Mouse (Mus musculus): ENCODE measurements at regions not wholly inside any gene's neighbourhood (a gene's known extent, or its start where the extent isn't known, plus 50 kb on each side); places are given as distances from the start of the nearest gene placed in this dataset.

DNA sequence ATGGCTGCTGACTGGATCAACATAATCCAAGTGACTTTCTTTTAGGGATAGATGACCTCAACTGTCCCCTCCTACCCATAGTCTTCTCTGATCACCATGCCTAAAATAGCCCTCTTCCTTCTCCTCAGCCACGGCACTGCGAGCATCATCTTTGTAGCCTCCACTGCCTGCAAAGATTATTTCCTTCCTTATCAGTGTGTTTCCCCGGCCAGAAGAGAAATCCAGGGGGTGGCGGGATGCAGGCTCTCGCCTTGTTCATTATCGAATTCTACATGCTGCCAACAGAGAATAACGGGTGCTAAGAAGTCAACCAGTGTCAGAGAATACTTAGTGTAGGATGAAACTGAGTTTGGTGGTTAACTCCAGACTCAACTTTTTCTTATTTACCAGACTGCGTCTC lies 180.0 kb upstream of the Ccdc122 start:
- TF ChIP-seq CTCF (conservative IDR thresholded peaks at IDR 0.05; ENCODE audit: low read length) (no peak), POU5F1 (IDR thresholded peaks at IDR 0.05; ENCODE audit: borderline replicate concordance, low read length) (no peak), NANOG (IDR thresholded peaks at IDR 0.05; ENCODE audit: borderline replicate concordance, low read length) (no peak)

DNA sequence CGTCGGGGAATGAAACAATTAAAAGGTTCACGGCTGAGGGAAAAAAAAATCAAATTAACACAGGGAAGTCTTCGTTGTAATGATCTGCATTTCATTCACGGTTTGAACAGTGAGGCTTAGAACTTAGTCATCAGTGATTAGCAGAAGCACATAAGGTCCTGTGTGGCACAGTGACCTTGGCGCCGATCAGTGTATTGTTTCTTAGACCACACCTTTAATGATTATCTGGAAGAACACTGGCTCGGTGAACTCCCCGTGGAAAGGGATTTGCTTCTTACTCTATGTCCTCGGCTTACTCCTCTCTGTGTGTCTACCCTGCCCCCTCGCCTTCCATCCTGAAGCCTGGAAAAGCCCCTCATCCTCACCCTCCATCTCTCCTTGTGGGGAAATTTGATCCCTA lies 181.6 kb upstream of the Ccdc122 start:
- H3K4me1 ChIP-seq (replicated peaks; ENCODE audit: low read depth, low read length) = peaks cover 7% of the 10 kb centered on the region; the same call in 1 of the 2 replicates
- no peak overlapping the region for H3K4me3 ChIP-seq (replicated peaks; ENCODE audit: low read length)
- no peaks in the 10 kb centered on the region for H3K27me3 ChIP-seq (ENCODE audit: insufficient read depth, low read length)
- H3K36me3 ChIP-seq (ENCODE audit: insufficient read depth, low read length) = no peaks in the 10 kb centered on the region
- no peak for TF ChIP-seq NANOG (IDR thresholded peaks at IDR 0.05; ENCODE audit: borderline replicate concordance, low read length)
- no peak for TF ChIP-seq CTCF (conservative IDR thresholded peaks at IDR 0.05; ENCODE audit: low read length)
- no peak for TF ChIP-seq POU5F1 (IDR thresholded peaks at IDR 0.05; ENCODE audit: borderline replicate concordance, low read length)
- peaks cover 11% of the 10 kb centered on the region; the same call in 1 of the 2 replicates for H3K9me3 ChIP-seq (ENCODE audit: low read length)

More for the DNA sequence above, 180.0 kb upstream of the Ccdc122 start:
- H3K27me3 ChIP-seq (ENCODE audit: insufficient read depth, low read length) = no peaks in the 10 kb centered on the region
- H3K36me3 ChIP-seq (ENCODE audit: insufficient read depth, low read length) = no peaks in the 10 kb centered on the region
- peaks cover 14% of the 10 kb centered on the region; the same call in 1 of the 2 replicates for H3K9me3 ChIP-seq (ENCODE audit: low read length)
- H3K4me3 ChIP-seq (replicated peaks; ENCODE audit: low read length) = no peak overlapping the region
- H3K4me1 ChIP-seq (replicated peaks; ENCODE audit: low read depth, low read length) = no peaks in the 10 kb centered on the region

DNA sequence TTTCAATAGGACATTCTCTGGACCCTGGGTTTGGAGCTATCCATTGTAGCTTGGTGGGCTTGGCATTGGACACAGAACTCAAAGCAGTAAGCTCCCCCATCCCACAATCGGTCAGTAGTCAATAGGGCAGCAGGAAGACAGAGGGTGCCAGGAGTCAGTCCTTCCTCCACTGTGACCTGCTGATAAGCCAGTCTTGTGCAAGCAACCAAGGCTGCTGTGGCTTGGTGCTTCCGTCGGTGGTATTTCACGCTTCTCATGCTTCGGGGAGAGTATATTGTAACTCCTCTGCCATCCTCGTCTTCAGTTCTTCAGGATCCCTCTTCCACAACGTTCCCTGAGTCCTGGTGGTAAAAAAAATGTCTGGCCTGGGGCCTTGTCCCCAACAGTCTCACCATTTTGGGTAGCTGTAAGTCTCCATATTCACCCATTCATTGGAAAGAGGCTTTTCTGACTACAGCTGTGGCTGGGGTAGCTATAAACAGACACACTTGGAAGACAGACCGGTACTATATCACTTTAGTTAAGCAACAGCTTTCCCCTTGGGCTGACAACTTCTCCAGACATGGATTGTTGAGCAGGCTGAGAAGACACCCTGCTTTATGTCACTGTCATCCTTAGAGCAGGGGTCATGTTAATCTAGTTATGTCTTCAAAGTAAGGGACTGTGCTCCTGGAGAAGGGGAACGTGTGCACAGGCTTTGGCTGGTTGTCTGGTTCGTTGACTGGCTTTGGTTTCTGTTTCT lies 184.9 kb upstream of the Ccdc122 start:
- Histone ChIP-seq H3K4me1 (replicated peaks; ENCODE audit: low read depth, low read length) (peaks cover 13% of the 10 kb centered on the region), H3K36me3 (ENCODE audit: insufficient read depth, low read length) (no peaks in the 10 kb centered on the region), H3K4me3 (replicated peaks; ENCODE audit: low read length) (no peak overlapping the region), H3K27me3 (ENCODE audit: insufficient read depth, low read length) (no peaks in the 10 kb centered on the region), H3K9me3 (ENCODE audit: low read length) (peaks cover 4% of the 10 kb centered on the region; the same call in 1 of the 2 replicates)
- no peak for TF ChIP-seq POU5F1 (IDR thresholded peaks at IDR 0.05; ENCODE audit: borderline replicate concordance, low read length)
- no peak for TF ChIP-seq NANOG (IDR thresholded peaks at IDR 0.05; ENCODE audit: borderline replicate concordance, low read length)
- TF ChIP-seq CTCF (conservative IDR thresholded peaks at IDR 0.05; ENCODE audit: low read length) = no peak

DNA sequence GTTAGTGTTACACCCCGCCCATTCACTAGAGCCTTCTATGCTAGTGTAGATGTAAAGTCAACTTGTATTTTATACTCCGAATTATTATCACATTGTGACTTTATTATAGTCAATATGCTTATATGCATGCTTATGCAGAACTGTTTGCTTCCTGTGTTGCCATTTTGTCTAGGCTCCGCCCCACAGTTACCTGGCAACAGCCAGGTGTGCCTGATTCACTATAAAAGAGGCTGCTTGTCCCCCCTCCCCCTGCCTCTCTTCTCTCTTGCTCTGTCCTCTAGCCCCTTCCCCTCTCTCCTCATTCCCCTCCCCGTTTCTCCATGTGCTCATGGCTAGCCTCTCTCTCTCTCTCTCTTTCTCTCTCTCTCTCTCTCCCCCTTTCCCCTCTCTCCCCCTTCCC lies 185.9 kb upstream of the Ccdc122 start:
- Histone ChIP-seq H3K9me3 (ENCODE audit: low read length) (no peaks in the 10 kb centered on the region), H3K27me3 (ENCODE audit: insufficient read depth, low read length) (no peaks in the 10 kb centered on the region), H3K4me1 (replicated peaks; ENCODE audit: low read depth, low read length) (peaks cover 13% of the 10 kb centered on the region), H3K4me3 (replicated peaks; ENCODE audit: low read length) (no peak overlapping the region), H3K36me3 (ENCODE audit: insufficient read depth, low read length) (no peaks in the 10 kb centered on the region)
- TF ChIP-seq CTCF (conservative IDR thresholded peaks at IDR 0.05; ENCODE audit: low read length) (no peak), POU5F1 (IDR thresholded peaks at IDR 0.05; ENCODE audit: borderline replicate concordance, low read length) (no peak), NANOG (IDR thresholded peaks at IDR 0.05; ENCODE audit: borderline replicate concordance, low read length) (no peak)

DNA sequence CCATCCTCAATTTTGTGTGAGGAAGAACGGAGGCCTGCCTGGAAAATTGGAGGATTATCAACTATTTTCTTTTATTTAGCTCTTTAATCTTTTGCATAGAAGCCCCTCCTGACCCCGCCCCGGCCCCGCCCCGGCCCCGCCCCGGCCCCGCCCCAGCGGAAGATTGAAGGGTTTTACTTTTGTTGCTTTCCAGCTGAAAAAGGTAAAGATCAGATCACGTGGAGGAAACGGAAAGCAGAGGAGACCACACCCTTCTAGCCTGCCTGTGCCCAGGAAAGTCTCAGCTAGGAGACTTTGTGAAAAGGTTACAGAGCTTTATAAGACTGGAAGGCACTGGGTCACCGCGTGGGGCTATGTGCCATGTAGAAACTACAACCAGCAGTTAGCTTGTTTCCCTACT lies 186.5 kb upstream of the Ccdc122 start:
- TF ChIP-seq POU5F1 (IDR thresholded peaks at IDR 0.05; ENCODE audit: borderline replicate concordance, low read length) = no peak
- TF ChIP-seq CTCF (conservative IDR thresholded peaks at IDR 0.05; ENCODE audit: low read length) = no peak
- TF ChIP-seq NANOG (IDR thresholded peaks at IDR 0.05; ENCODE audit: borderline replicate concordance, low read length) = no peak
- H3K36me3 ChIP-seq (ENCODE audit: insufficient read depth, low read length) = no peaks in the 10 kb centered on the region
- H3K4me3 ChIP-seq (replicated peaks; ENCODE audit: low read length) = no peak overlapping the region
- peaks cover 13% of the 10 kb centered on the region for H3K4me1 ChIP-seq (replicated peaks; ENCODE audit: low read depth, low read length)
- H3K9me3 ChIP-seq (ENCODE audit: low read length) = no peaks in the 10 kb centered on the region
- H3K27me3 ChIP-seq (ENCODE audit: insufficient read depth, low read length) = no peaks in the 10 kb centered on the region

DNA sequence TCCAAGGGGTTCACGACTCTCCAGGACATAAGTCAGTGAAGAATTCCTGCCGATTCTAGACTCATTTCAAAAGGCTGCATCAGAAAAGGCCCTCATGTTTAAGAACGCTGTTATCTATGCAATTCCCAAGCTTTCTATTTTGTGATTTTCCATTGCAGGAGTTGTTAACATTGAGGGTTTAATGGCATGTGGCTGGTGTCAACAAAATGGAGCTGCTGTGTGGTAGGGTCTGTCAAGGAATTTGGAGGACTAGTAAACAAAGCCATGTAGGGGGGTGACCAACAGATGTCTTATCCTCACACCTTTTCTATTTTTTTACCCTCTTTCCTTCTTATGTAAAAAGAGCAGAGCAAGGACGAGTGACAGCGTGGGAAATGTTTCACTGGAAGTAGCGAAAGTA lies 186.9 kb upstream of the Ccdc122 start:
- H3K4me1 ChIP-seq (replicated peaks; ENCODE audit: low read depth, low read length) = peaks cover 13% of the 10 kb centered on the region
- H3K4me3 ChIP-seq (replicated peaks; ENCODE audit: low read length) = no peak overlapping the region
- TF ChIP-seq POU5F1 (IDR thresholded peaks at IDR 0.05; ENCODE audit: borderline replicate concordance, low read length) = no peak
- no peak for TF ChIP-seq NANOG (IDR thresholded peaks at IDR 0.05; ENCODE audit: borderline replicate concordance, low read length)
- TF ChIP-seq CTCF (conservative IDR thresholded peaks at IDR 0.05; ENCODE audit: low read length) = no peak
- no peaks in the 10 kb centered on the region for H3K27me3 ChIP-seq (ENCODE audit: insufficient read depth, low read length)
- no peaks in the 10 kb centered on the region for H3K9me3 ChIP-seq (ENCODE audit: low read length)
- no peaks in the 10 kb centered on the region for H3K36me3 ChIP-seq (ENCODE audit: insufficient read depth, low read length)

DNA sequence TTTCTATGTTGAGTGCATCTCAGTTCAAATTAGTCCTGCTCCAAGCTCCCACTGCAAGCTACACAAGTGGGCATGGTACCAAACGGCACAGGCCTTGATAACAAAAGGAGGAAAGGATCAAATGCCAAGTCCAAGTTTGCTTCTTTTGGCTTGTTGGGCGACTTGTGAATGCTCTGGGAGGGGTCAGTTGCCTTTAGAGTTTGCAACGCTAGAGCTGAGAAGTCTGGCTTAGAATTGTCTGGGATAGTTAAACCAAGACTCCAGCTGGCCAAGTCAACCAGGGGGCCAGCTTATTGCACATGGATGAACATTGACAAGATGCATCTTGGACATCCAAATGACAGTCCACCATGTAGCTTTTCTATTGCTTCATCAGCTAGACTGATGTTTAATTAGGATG lies 187.5 kb upstream of the Ccdc122 start:
- Histone ChIP-seq H3K9me3 (ENCODE audit: low read length) (no peaks in the 10 kb centered on the region), H3K27me3 (ENCODE audit: insufficient read depth, low read length) (no peaks in the 10 kb centered on the region), H3K36me3 (ENCODE audit: insufficient read depth, low read length) (no peaks in the 10 kb centered on the region), H3K4me1 (replicated peaks; ENCODE audit: low read depth, low read length) (peaks cover 13% of the 10 kb centered on the region), H3K4me3 (replicated peaks; ENCODE audit: low read length) (no peak overlapping the region)
- TF ChIP-seq POU5F1 (IDR thresholded peaks at IDR 0.05; ENCODE audit: borderline replicate concordance, low read length) = no peak
- no peak for TF ChIP-seq NANOG (IDR thresholded peaks at IDR 0.05; ENCODE audit: borderline replicate concordance, low read length)
- TF ChIP-seq CTCF (conservative IDR thresholded peaks at IDR 0.05; ENCODE audit: low read length) = no peak

DNA sequence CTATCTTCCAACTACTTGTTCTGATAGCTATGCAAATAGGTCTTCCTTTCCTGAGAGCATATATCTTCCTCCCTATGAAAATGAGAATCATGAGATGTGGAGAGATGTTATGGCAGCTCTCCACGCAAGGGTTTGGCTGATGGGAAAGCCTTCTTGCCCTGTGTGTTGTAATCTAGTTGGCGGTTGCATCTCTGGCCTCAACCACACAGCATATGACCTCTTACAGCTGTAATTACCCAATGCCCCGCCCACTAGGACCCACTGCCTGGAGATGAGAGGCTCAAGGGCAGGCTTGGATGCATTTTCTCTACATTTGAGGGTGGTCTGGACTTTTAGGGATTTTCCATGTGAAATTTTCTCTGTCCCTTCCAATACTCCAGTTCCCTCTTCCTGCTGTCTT lies 190.9 kb upstream of the Ccdc122 start:
- peaks cover 17% of the 10 kb centered on the region for H3K9me3 ChIP-seq (ENCODE audit: low read length)
- no peak for TF ChIP-seq POU5F1 (IDR thresholded peaks at IDR 0.05; ENCODE audit: borderline replicate concordance, low read length)
- no peak for TF ChIP-seq NANOG (IDR thresholded peaks at IDR 0.05; ENCODE audit: borderline replicate concordance, low read length)
- no peak for TF ChIP-seq CTCF (conservative IDR thresholded peaks at IDR 0.05; ENCODE audit: low read length)
- no peak overlapping the region for H3K4me3 ChIP-seq (replicated peaks; ENCODE audit: low read length)
- H3K27me3 ChIP-seq (ENCODE audit: insufficient read depth, low read length) = no peaks in the 10 kb centered on the region
- no peaks in the 10 kb centered on the region for H3K36me3 ChIP-seq (ENCODE audit: insufficient read depth, low read length)
- peaks cover 12% of the 10 kb centered on the region for H3K4me1 ChIP-seq (replicated peaks; ENCODE audit: low read depth, low read length)

DNA sequence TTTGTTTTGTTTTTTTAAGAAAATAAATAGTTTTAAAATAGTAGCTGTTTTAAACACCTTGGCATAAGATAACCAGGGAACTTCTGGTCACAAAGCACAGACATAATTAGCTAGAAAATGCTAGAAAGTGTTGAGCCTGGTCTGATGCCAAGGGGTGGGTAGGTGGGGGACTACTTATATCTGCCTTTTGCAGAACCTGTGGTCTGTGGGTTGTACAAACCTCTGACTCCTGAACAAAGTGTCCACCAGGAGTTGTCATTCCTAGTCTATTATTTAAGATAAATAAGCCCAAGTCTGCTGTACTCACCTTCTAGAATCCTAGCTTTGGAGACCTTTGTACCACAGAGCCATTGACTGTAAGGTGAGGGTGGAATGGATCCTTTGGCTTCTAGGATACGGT lies 191.9 kb upstream of the Ccdc122 start:
- no peak overlapping the region for H3K4me3 ChIP-seq (replicated peaks; ENCODE audit: low read length)
- H3K9me3 ChIP-seq (ENCODE audit: low read length) = peaks cover 17% of the 10 kb centered on the region
- peaks cover 3% of the 10 kb centered on the region for H3K4me1 ChIP-seq (replicated peaks; ENCODE audit: low read depth, low read length)
- H3K36me3 ChIP-seq (ENCODE audit: insufficient read depth, low read length) = no peaks in the 10 kb centered on the region
- TF ChIP-seq CTCF (conservative IDR thresholded peaks at IDR 0.05; ENCODE audit: low read length) (no peak), POU5F1 (IDR thresholded peaks at IDR 0.05; ENCODE audit: borderline replicate concordance, low read length) (no peak), NANOG (IDR thresholded peaks at IDR 0.05; ENCODE audit: borderline replicate concordance, low read length) (no peak)
- H3K27me3 ChIP-seq (ENCODE audit: insufficient read depth, low read length) = no peaks in the 10 kb centered on the region

All from E14TG2a.4 (cell line).